Mouse (Mus musculus): ENCODE data around the gene Hspb8. TPM values are rescaled to one million over a fixed set of nuclear protein-coding genes. Genes with fewer than 3 reads are reported as not detected.

Gene Hspb8
- polyA plus RNA-seq, 1 experiment from 2014 or later = 10.5 TPM

GRCm38 (mm10) chr5:116409689-116410590 lies 12.7 kb downstream of the Hspb8 start:
- H3K9me3 ChIP-seq (ENCODE audit: control insufficient read depth) = no peaks in the 10 kb centered on the region
- H3K36me3 ChIP-seq (ENCODE audit: control insufficient read depth, insufficient read depth) = no peaks in the 10 kb centered on the region
- no peak overlapping the region for H3K27ac ChIP-seq (ENCODE audit: low read depth, low read length)
- no peak overlapping the region for H3K4me3 ChIP-seq (ENCODE audit: low read depth, low read length)
- no peak overlapping the region for H3K4me2 ChIP-seq (replicated peaks; ENCODE audit: low read depth)
- no peak for ATAC-seq
- TF ChIP-seq CTCF (IDR thresholded peaks at IDR 0.05; ENCODE audit: low read depth) = no peak
- WGBS = 19% methylated on average over 16 of the region's 16 CpGs
- no peak overlapping the region for H3K9ac ChIP-seq (ENCODE audit: low read depth, low read length)
- no peaks in the 10 kb centered on the region for H3K27me3 ChIP-seq (replicated peaks; ENCODE audit: control insufficient read depth, insufficient read depth, low read length)
- H3K4me1 ChIP-seq (replicated peaks; ENCODE audit: control insufficient read depth, insufficient read depth, low read length) = no peaks in the 10 kb centered on the region

- H3K27ac ChIP-seq (ENCODE audit: low read depth, low read length) = no peak overlapping the region
- H3K4me1 ChIP-seq (replicated peaks; ENCODE audit: control insufficient read depth, insufficient read depth, low read length) = no peaks in the 10 kb centered on the region
- no peak for ATAC-seq
- H3K4me2 ChIP-seq (replicated peaks; ENCODE audit: low read depth) = no peak overlapping the region
- H3K4me3 ChIP-seq (ENCODE audit: low read depth, low read length) = no peak overlapping the region
- peak; percentile 33; the same call in 1 of the 2 replicates for TF ChIP-seq CTCF (IDR thresholded peaks at IDR 0.05; ENCODE audit: low read depth)
- WGBS = 67% methylated on average over 9 of the region's 9 CpGs
- H3K36me3 ChIP-seq (ENCODE audit: control insufficient read depth, insufficient read depth) = no peaks in the 10 kb centered on the region
- no peak overlapping the region for H3K9ac ChIP-seq (ENCODE audit: low read depth, low read length)
- H3K27me3 ChIP-seq (replicated peaks; ENCODE audit: control insufficient read depth, insufficient read depth, low read length) = no peaks in the 10 kb centered on the region
- H3K9me3 ChIP-seq (ENCODE audit: control insufficient read depth) = no peaks in the 10 kb centered on the region
Observed at GRCm38 (mm10) chr5:116408965-116409364, 13.7 kb downstream of the Hspb8 start.

- Histone ChIP-seq H3K9me3 (ENCODE audit: control insufficient read depth) (no peaks in the 10 kb centered on the region), H3K9ac (ENCODE audit: low read depth, low read length) (no peak overlapping the region), H3K4me2 (replicated peaks; ENCODE audit: low read depth) (no peak overlapping the region), H3K36me3 (ENCODE audit: control insufficient read depth, insufficient read depth) (no peaks in the 10 kb centered on the region), H3K4me3 (ENCODE audit: low read depth, low read length) (no peak overlapping the region), H3K4me1 (replicated peaks; ENCODE audit: control insufficient read depth, insufficient read depth, low read length) (no peaks in the 10 kb centered on the region), H3K27me3 (replicated peaks; ENCODE audit: control insufficient read depth, insufficient read depth, low read length) (no peaks in the 10 kb centered on the region), H3K27ac (ENCODE audit: low read depth, low read length) (peak overlapping the region; percentile 5; the same call in 1 of the 2 replicates)
- 7% methylated on average over 6 of the region's 6 CpGs for WGBS
- ATAC-seq = peak; percentile 75
- no peak for TF ChIP-seq CTCF (IDR thresholded peaks at IDR 0.05; ENCODE audit: low read depth)
Observed at GRCm38 (mm10) chr5:116407936-116408335, 14.7 kb downstream of the Hspb8 start.

GRCm38 (mm10) chr5:116407321-116407720 lies 15.3 kb downstream of the Hspb8 start:
- Histone ChIP-seq H3K4me1 (replicated peaks; ENCODE audit: control insufficient read depth, insufficient read depth, low read length) (no peaks in the 10 kb centered on the region), H3K27me3 (replicated peaks; ENCODE audit: control insufficient read depth, insufficient read depth, low read length) (no peaks in the 10 kb centered on the region), H3K9me3 (ENCODE audit: control insufficient read depth) (no peaks in the 10 kb centered on the region), H3K4me2 (replicated peaks; ENCODE audit: low read depth) (no peak overlapping the region), H3K36me3 (ENCODE audit: control insufficient read depth, insufficient read depth) (no peaks in the 10 kb centered on the region), H3K9ac (ENCODE audit: low read depth, low read length) (no peak overlapping the region), H3K27ac (ENCODE audit: low read depth, low read length) (peak overlapping the region; percentile 5; the same call in 1 of the 2 replicates), H3K4me3 (ENCODE audit: low read depth, low read length) (no peak overlapping the region)
- no peak for TF ChIP-seq CTCF (IDR thresholded peaks at IDR 0.05; ENCODE audit: low read depth)
- 32% methylated on average over 3 of the region's 4 CpGs for WGBS
- peak; percentile 46; the same call in 1 of the 2 replicates for ATAC-seq

- no peaks in the 10 kb centered on the region for H3K4me1 ChIP-seq (replicated peaks; ENCODE audit: control insufficient read depth, insufficient read depth, low read length)
- no peak overlapping the region for H3K4me2 ChIP-seq (replicated peaks; ENCODE audit: low read depth)
- no peak overlapping the region for H3K27ac ChIP-seq (ENCODE audit: low read depth, low read length)
- no peaks in the 10 kb centered on the region for H3K9me3 ChIP-seq (ENCODE audit: control insufficient read depth)
- H3K4me3 ChIP-seq (ENCODE audit: low read depth, low read length) = no peak overlapping the region
- WGBS = 45% methylated on average over 3 of the region's 3 CpGs
- ATAC-seq = no peak
- no peaks in the 10 kb centered on the region for H3K27me3 ChIP-seq (replicated peaks; ENCODE audit: control insufficient read depth, insufficient read depth, low read length)
- H3K9ac ChIP-seq (ENCODE audit: low read depth, low read length) = no peak overlapping the region
- no peak for TF ChIP-seq CTCF (IDR thresholded peaks at IDR 0.05; ENCODE audit: low read depth)
- H3K36me3 ChIP-seq (ENCODE audit: control insufficient read depth, insufficient read depth) = no peaks in the 10 kb centered on the region
Observed at GRCm38 (mm10) chr5:116406507-116406906, 16.2 kb downstream of the Hspb8 start.

GRCm38 (mm10) chr5:116405934-116406333 lies 16.7 kb downstream of the Hspb8 start:
- Histone ChIP-seq H3K4me1 (replicated peaks; ENCODE audit: control insufficient read depth, insufficient read depth, low read length) (no peaks in the 10 kb centered on the region), H3K9ac (ENCODE audit: low read depth, low read length) (no peak overlapping the region), H3K4me2 (replicated peaks; ENCODE audit: low read depth) (no peak overlapping the region), H3K36me3 (ENCODE audit: control insufficient read depth, insufficient read depth) (no peaks in the 10 kb centered on the region), H3K27ac (ENCODE audit: low read depth, low read length) (no peak overlapping the region), H3K9me3 (ENCODE audit: control insufficient read depth) (no peaks in the 10 kb centered on the region), H3K4me3 (ENCODE audit: low read depth, low read length) (no peak overlapping the region), H3K27me3 (replicated peaks; ENCODE audit: control insufficient read depth, insufficient read depth, low read length) (no peaks in the 10 kb centered on the region)
- no peak for ATAC-seq
- 89% methylated on average over 1 of the region's 1 CpGs for WGBS
- no peak for TF ChIP-seq CTCF (IDR thresholded peaks at IDR 0.05; ENCODE audit: low read depth)
